Mouse (Mus musculus) cerebellum, adult 11 months (tissue): Measurements from ENCODE around the gene Zmynd10.
A peak's percentile ranks its signal among the peaks of the same experiment; 100 is the strongest.

Experiments
- DNase-seq: peaks from one replicate; pipeline ENCODE4 v3.0.0; 2022

The Zmynd10 gene

GRCm38 (mm10) chr9:107547026-107547425, at the start of gene Zmynd10:
Gene Zmynd10 (plus strand): TSS chr9:107547298.
- DNase-seq = no peak

GRCm38 (mm10) chr9:107500708-107501286, 46.3 kb upstream of the Zmynd10 start:
- DNase-seq = no peak

GRCm38 (mm10) chr9:107502131-107502846, 44.8 kb upstream of the Zmynd10 start:
- peak; percentile 82 for DNase-seq

GRCm38 (mm10) chr9:107504662-107505537, 42.2 kb upstream of the Zmynd10 start:
- no peak for DNase-seq

GRCm38 (mm10) chr9:107508266-107508665, 38.8 kb upstream of the Zmynd10 start:
- no peak for DNase-seq

GRCm38 (mm10) chr9:107510384-107511100, 36.6 kb upstream of the Zmynd10 start:
- DNase-seq = no peak

- no peak for DNase-seq
Observed at GRCm38 (mm10) chr9:107511436-107511835, 35.7 kb upstream of the Zmynd10 start.

GRCm38 (mm10) chr9:107512326-107512725, 34.8 kb upstream of the Zmynd10 start:
- no peak for DNase-seq

GRCm38 (mm10) chr9:107514303-107514955, 32.7 kb upstream of the Zmynd10 start:
- DNase-seq = peak; percentile 88

GRCm38 (mm10) chr9:107520331-107520730, 26.8 kb upstream of the Zmynd10 start:
- DNase-seq = no peak

- DNase-seq = no peak
Observed at GRCm38 (mm10) chr9:107521190-107521589, 25.9 kb upstream of the Zmynd10 start.

GRCm38 (mm10) chr9:107521711-107522399, 25.2 kb upstream of the Zmynd10 start:
- no peak for DNase-seq

GRCm38 (mm10) chr9:107522400-107522711, 24.7 kb upstream of the Zmynd10 start:
- DNase-seq = no peak

- peak; percentile 47 for DNase-seq
Observed at GRCm38 (mm10) chr9:107526198-107527026, 20.7 kb upstream of the Zmynd10 start.

GRCm38 (mm10) chr9:107533791-107534407, 13.2 kb upstream of the Zmynd10 start, which contains the start of gene Tmem115:
Gene Tmem115 (plus strand): TSS chr9:107533945.
- peak; percentile 91 for DNase-seq

- DNase-seq = peak; percentile 45
Observed at GRCm38 (mm10) chr9:107534408-107535202, 12.5 kb upstream of the Zmynd10 start.

GRCm38 (mm10) chr9:107538231-107538630, 8.9 kb upstream of the Zmynd10 start:
- DNase-seq = no peak

GRCm38 (mm10) chr9:107538711-107539110, 8.4 kb upstream of the Zmynd10 start:
- no peak for DNase-seq

GRCm38 (mm10) chr9:107539940-107540339, 7.2 kb upstream of the Zmynd10 start:
- no peak for DNase-seq

- DNase-seq = no peak
Observed at GRCm38 (mm10) chr9:107540420-107540819, 6.7 kb upstream of the Zmynd10 start.
